Mouse (Mus musculus) stomach, embryonic 14.5 days (tissue): ENCODE results near the gene Serpina3c. TPM values are rescaled to one million over a fixed set of nuclear protein-coding genes. Genes with fewer than 3 reads are reported as not detected.

Source experiments
- ATAC-seq: fragments of 200-750 bp; cut with Nextera tagmentation; 2 replicates; pipeline ENCODE4 v1.8.0; 2017; ENCODE audit warnings: low read depth, moderate TSS enrichment; ENCODE audit not compliant: insufficient number of reproducible peaks, insufficient read depth, low FRiP score
- H3K27ac ChIP-seq: fragments of 300-500 bp; sonication (generic); 2 replicates; pipeline ENCODE4 v1.5.1; 2014; ENCODE audit warnings: mild to moderate bottlenecking, low read length, moderate library complexity, mixed read lengths
- H3K27me3 ChIP-seq: fragments of 300-500 bp; sonication (generic); 2 replicates; pipeline ENCODE4 v1.6.1; 2014; ENCODE audit warnings: low read length, control low read depth, mixed read lengths; ENCODE audit not compliant: control insufficient read depth, insufficient read depth
- H3K36me3 ChIP-seq: fragments of 300-500 bp; sonication (generic); 2 replicates; pipeline ENCODE4 v1.6.1; 2014; ENCODE audit warnings: mild to moderate bottlenecking, control low read depth, low read length, moderate library complexity, mixed read lengths; ENCODE audit not compliant: control insufficient read depth, insufficient read depth
- H3K4me1 ChIP-seq: fragments of 300-500 bp; sonication (generic); 2 replicates; pipeline ENCODE4 v1.6.1; 2014; ENCODE audit warnings: low read length, control low read depth, mixed read lengths; ENCODE audit not compliant: control insufficient read depth, insufficient read depth
- H3K4me2 ChIP-seq: fragments of 300-500 bp; sonication (generic); replicated peaks from 2 replicates; pipeline ENCODE4 v1.6.1; 2014; ENCODE audit warnings: low read depth, low read length, control low read depth
- H3K4me3 ChIP-seq: fragments of 300-500 bp; sonication (generic); 2 replicates; pipeline ENCODE4 v1.5.1; 2014; ENCODE audit warnings: low read depth, low read length, control low read depth
- H3K9ac ChIP-seq: fragments of 300-500 bp; sonication (generic); replicated peaks from 2 replicates; pipeline ENCODE4 v1.6.1; 2014; ENCODE audit warnings: low read depth, mild to moderate bottlenecking, control low read depth, low read length, moderate library complexity, mixed read lengths
- H3K9me3 ChIP-seq: fragments of 300-500 bp; sonication (generic); 2 replicates; pipeline ENCODE4 v1.6.1; 2016; ENCODE audit warnings: low read depth, low read length, control low read depth; ENCODE audit not compliant: control insufficient read depth
- WGBS: fragments of 180-500 bp; shearing (Covaris S2); extraction: QIAGEN DNeasy Blood & Tissue Kit; methylation state at CpG from one replicate; pipeline ENCODE4 v1.1.7; 2014; 5-methylcytosine and 5-hydroxymethylcytosine counted together
- polyA plus RNA-seq: library from polyadenylated mRNA; unstranded; fragments of >200 nt; fragmentation: Nextera tagmentation; extraction: Ambion mirVana; gene quantifications from 2 replicates; pipeline ENCODE4 v1.2.1, GENCODE M21; 2014

The Serpina3c gene
- polyA plus RNA-seq, 1 experiment from 2014 or later, result not detected

DNA sequence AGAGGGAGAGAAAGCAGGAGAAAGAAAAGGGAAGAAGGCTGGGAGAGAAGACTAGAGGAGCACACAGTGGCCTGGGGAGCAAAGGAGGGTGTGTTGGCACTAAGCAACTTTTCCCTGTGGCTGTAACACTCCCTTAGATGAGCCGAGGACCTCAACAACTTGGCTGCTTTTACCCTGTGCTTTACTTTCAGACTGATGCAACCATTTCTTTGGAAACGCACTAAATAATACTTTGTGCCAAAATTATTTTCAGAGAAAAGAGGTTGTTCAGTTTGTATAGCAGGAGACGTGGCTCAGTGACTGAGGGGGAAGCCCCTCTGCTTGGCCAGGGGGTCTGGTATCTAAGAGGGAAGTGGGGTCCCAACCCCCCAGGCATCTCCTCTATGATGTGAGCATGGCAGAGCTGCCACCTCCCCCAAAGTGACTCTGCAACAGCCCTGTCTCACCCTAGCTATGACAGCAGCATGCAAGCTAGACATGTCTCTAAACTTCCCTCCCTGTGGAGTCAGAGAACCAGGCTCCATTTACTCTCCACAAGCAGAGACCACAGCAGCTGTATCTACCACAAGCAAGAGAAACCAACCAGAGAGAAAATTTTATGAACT, 527 bp downstream of the Serpina3c start:
- ATAC-seq, result no peak
- H3K27ac ChIP-seq, result no peak overlapping the region
- H3K9ac ChIP-seq, result no peak overlapping the region
- H3K36me3 ChIP-seq, result no peaks in the 10 kb centered on the region
- no peaks in the 10 kb centered on the region for H3K4me1 ChIP-seq
- H3K4me3 ChIP-seq, result no peak overlapping the region
- no peak overlapping the region for H3K4me2 ChIP-seq
- no peaks in the 10 kb centered on the region for H3K9me3 ChIP-seq
- H3K27me3 ChIP-seq, result no peaks in the 10 kb centered on the region
- WGBS, result 84% methylated on average over 3 of the region's 3 CpGs

DNA sequence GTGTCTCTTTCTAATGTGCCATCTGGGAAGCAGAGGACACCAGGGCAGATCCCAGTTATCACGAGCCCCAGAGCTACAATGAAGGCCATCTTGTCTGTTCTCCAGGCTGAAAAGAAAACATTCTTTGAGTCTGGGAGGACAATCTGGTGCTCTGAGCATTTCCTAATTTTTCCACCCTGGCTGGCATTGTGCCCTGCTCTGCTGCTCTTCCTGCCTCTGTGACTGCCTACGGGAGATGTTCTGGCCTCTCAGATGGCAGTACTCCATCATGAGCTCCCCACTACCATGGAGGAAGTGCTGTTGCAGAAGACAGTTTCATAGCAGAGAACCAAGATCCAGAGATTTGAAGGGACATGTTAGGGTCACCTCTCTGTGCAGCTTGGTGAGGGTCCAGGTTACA, 1.7 kb downstream of the Serpina3c start:
- ATAC-seq, result no peak
- WGBS, result 73% methylated on average over 2 of the region's 2 CpGs
- Histone ChIP-seq H3K4me1 (no peaks in the 10 kb centered on the region), H3K36me3 (no peaks in the 10 kb centered on the region), H3K9ac (no peak overlapping the region), H3K4me3 (no peak overlapping the region), H3K9me3 (no peaks in the 10 kb centered on the region), H3K27ac (no peak overlapping the region), H3K4me2 (no peak overlapping the region), H3K27me3 (no peaks in the 10 kb centered on the region)

DNA sequence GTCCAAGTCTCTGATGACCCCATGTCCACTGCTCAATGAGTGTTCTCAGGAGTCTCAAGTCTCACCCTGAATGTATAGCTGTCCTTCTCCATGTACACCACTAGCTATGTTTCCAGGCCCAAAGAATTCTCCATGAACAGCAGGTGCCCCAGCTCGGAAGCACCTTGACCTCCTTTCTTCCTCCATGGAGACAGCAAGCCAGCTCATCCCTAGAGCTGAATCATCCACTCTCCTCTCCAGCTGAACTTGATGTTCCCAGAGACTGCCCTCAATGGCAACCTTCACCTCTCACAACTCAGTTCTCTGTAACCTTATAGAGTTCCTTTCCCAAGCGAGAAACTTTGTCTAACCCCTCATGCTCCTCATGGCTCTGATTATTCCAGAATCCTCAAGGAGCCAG, 8.1 kb downstream of the Serpina3c start:
- Histone ChIP-seq H3K4me2 (no peak overlapping the region), H3K4me3 (no peak overlapping the region), H3K9me3 (no peaks in the 10 kb centered on the region), H3K27ac (no peak overlapping the region), H3K27me3 (no peaks in the 10 kb centered on the region), H3K36me3 (no peaks in the 10 kb centered on the region), H3K9ac (no peak overlapping the region), H3K4me1 (no peaks in the 10 kb centered on the region)
- 81% methylated on average over 2 of the region's 2 CpGs for whole genome bisulfite sequencing
- ATAC-seq, result no peak

DNA sequence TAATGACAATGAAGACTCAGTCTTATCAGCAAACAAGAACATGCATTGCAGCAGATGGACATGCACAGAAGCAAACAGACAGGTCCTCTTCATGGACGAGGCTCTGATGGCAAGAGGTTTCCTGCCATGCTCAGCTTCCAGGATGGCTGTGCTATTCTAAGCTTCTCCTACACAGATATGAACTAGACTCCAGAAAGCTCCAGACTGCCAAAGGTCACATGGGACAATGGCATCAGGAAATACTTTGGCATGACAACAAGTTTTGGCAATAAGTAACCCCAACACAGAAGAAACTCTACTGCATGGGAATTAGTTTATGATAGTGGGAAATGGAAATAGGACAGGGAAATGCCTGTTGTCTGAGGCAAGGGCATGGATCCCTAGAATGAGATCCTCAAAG, 10.4 kb downstream of the Serpina3c start:
- Histone ChIP-seq H3K27ac (no peak overlapping the region), H3K4me2 (no peak overlapping the region), H3K9ac (no peak overlapping the region), H3K9me3 (no peaks in the 10 kb centered on the region), H3K27me3 (no peaks in the 10 kb centered on the region), H3K4me1 (no peaks in the 10 kb centered on the region), H3K4me3 (no peak overlapping the region), H3K36me3 (no peaks in the 10 kb centered on the region)
- 67% methylated on average over 1 of the region's 1 CpGs for WGBS
- no peak for ATAC-seq

DNA sequence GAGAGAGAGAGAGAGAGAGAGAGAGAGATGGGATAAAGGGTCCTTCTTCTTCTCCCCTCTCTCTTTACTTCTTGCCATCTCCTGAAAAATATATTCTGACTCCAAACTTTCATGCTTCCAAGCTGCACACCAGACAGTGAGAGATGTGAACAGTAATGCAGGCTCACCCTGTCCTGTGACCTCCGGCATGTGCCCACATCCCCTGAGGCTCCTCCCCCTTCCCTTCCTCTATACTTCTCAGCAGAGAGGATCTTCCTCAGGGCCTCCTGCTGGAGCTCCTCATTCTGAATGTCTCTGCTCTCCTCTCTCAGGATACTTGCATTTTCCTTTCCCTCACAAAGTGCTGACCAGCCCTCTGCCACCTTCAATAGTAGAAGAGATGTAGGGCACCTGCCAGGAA, 11.2 kb downstream of the Serpina3c start:
- Histone ChIP-seq H3K27me3 (no peaks in the 10 kb centered on the region), H3K27ac (no peak overlapping the region), H3K36me3 (no peaks in the 10 kb centered on the region), H3K4me1 (no peaks in the 10 kb centered on the region), H3K4me3 (no peak overlapping the region), H3K4me2 (no peak overlapping the region), H3K9ac (no peak overlapping the region), H3K9me3 (no peaks in the 10 kb centered on the region)
- 53% methylated on average over 1 of the region's 1 CpGs for WGBS
- ATAC-seq, result no peak

DNA sequence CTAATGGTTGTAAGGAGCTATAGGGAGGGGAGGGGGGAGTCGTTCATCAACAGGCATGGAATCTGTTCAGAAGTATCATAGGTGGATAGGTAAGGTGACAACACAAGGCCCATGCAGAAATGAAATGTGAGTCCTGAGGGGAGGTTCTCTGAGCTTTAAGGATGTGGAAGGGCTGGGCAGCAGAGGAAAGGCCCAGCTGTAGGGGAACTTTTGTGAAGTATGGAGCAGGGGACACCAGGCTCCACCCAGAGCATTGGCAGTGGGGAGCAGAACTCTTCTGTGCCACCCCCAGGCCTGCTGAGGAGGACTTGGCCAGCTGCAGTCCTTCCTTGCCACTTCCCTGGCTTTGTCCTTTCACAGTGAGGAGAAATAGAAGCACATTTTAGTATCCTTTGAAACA, 12.2 kb downstream of the Serpina3c start:
- 92% methylated on average over 1 of the region's 1 CpGs for WGBS
- H3K36me3 ChIP-seq, result no peaks in the 10 kb centered on the region
- ATAC-seq, result no peak

DNA sequence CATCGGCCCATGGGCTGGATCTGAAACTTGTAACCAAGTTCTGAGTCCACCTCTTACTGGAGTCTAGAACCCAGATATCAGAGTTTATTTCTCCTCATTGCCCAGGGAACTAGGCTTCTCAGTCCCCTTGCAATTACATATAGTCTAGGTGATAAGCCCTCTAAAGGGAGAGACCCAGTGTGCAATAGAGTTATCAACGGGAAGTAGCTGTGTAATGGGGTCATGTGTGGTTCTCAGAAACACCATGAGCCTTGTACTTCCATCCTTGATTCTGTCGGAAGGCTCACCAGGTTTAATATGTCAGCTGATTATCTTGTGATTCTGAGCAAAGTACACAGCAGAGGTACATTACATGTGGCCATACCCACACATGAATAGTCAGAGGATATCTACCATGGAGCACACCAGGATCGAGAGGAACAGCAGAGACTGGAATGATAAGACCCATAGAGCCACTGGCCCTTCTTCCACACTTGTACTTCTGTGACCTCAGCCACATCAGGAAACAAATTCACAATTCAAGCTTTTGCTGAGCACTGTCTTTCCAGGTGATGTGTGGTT, 13.0 kb downstream of the Serpina3c start:
- H3K27ac ChIP-seq, result no peak overlapping the region
- no peak overlapping the region for H3K9ac ChIP-seq
- 94% methylated on average over 4 of the region's 4 CpGs for WGBS
- no peak overlapping the region for H3K4me2 ChIP-seq
- no peaks in the 10 kb centered on the region for H3K27me3 ChIP-seq
- ATAC-seq, result no peak
- no peak overlapping the region for H3K4me3 ChIP-seq
- no peaks in the 10 kb centered on the region for H3K36me3 ChIP-seq
- no peaks in the 10 kb centered on the region for H3K9me3 ChIP-seq
- no peaks in the 10 kb centered on the region for H3K4me1 ChIP-seq

More for the DNA sequence above, 12.2 kb downstream of the Serpina3c start:
- Histone ChIP-seq H3K4me2 (no peak overlapping the region), H3K27me3 (no peaks in the 10 kb centered on the region), H3K4me3 (no peak overlapping the region), H3K9ac (no peak overlapping the region), H3K27ac (no peak overlapping the region), H3K9me3 (no peaks in the 10 kb centered on the region), H3K4me1 (no peaks in the 10 kb centered on the region)

DNA sequence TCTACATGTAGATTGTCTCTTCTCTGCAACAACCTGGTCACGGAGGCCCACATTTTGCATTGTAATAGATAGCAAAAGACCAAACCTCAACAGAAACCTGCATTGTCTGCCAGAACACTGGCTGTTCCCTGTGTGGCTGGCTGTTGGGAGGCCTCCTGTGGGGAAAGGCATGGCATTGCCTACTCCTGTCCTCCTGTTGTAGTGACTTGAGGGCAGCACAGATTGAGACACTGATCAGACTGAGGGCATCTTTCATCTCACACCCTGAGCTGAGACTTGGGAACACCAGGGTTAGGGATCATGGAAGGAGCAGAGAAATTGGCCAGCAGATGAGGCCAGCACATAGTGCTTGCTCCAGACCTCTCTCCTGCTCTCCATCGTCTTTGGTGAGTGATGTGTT, 15.5 kb downstream of the Serpina3c start:
- WGBS, result 82% methylated on average over 2 of the region's 2 CpGs

DNA sequence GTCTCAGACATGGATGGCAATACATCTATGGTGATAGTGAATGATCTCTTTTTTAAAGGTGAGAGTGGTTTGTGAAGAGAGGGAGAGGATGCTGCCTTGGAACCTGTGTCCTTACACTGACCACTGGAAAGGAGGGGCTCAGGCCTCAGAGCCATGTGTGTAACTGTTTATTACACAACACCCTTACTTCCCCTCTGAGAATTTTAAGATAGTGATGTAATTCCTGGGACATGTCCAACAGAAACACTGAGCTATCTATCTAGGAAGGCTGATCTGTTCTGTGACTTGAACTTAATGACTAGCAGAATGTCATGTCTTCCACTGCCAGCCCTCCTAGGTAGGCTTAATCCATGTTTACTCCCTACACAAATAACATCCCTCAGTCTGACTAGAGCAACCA, 22.6 kb downstream of the Serpina3c start:
- no peaks in the 10 kb centered on the region for H3K9me3 ChIP-seq
- no peak for ATAC-seq
- H3K9ac ChIP-seq, result no peak overlapping the region
- no peaks in the 10 kb centered on the region for H3K27me3 ChIP-seq
- H3K4me1 ChIP-seq, result no peaks in the 10 kb centered on the region
- no peak overlapping the region for H3K27ac ChIP-seq
- no peaks in the 10 kb centered on the region for H3K36me3 ChIP-seq
- no peak overlapping the region for H3K4me3 ChIP-seq
- no peak overlapping the region for H3K4me2 ChIP-seq

More for the DNA sequence above, 15.5 kb downstream of the Serpina3c start:
- ATAC-seq, result no peak
- no peaks in the 10 kb centered on the region for H3K9me3 ChIP-seq
- no peaks in the 10 kb centered on the region for H3K27me3 ChIP-seq
- no peak overlapping the region for H3K27ac ChIP-seq
- H3K4me3 ChIP-seq, result no peak overlapping the region
- H3K4me1 ChIP-seq, result no peaks in the 10 kb centered on the region
- H3K36me3 ChIP-seq, result no peaks in the 10 kb centered on the region
- no peak overlapping the region for H3K4me2 ChIP-seq
- H3K9ac ChIP-seq, result no peak overlapping the region
